Mouse (Mus musculus) brain, adult 10 weeks (tissue): ENCODE results near the gene Tmem69. TPM values are rescaled to one million over a fixed set of nuclear protein-coding genes. Genes with fewer than 3 reads are reported as not detected.

Experiments used
- polyA plus RNA-seq: library from polyadenylated mRNA; stranded (reverse); fragments of 350-450 nt; fragmentation: Illumina TruSeq; extraction: RNeasy Lipid Tissue Mini Kit (QIAGEN cat#74804); gene quantifications from one replicate; pipeline ENCODE4 v1.2.3, GENCODE M21; 2015; ENCODE audit warnings: low read depth, low replicate concordance

Tmem69 gene
- polyA plus RNA-seq, result 15.0 TPM

DNA sequence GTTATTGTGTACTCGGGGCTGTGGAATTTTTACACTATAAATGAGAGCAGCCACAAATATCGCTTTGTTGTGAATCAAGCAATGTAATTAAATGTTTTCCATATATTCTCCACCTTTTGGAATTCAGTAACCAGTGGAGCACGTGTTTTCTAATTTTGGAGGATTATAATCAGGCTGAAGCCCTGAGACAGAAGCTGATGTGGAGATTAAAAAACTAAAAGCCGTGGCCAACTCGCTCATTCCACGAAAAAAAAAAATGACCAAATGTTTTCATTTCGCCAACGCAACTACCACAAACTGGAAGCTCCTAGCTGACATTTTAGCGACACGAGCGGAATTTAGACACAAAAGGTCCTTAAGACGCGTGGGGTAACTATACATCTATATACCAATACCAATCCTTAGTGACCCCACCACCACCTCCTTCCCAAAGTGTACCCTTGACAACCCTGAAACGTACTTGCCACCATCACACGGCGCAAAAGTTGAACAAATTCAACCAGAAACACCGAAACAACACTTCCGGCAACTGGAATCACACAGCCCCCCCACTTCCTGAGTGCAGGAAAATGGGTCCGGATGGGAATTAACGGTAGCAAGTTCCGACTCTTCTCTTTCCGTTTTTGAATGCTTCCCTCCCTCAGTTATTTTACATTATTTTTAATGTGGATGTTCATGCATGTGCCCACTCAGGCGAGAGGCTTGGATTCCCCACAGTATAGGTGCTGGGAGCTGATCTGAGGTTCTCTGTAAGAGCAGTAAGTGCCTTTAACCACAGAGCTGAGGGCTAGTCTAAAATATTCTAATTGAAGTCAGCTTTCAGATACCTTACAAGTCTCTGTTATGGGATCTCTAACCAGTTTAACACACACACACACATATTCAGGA lies at the start of gene Tmem69:
TSS of gene Tmem69 (minus strand) at position 524 of the 888 bp plus-strand sequence.

GRCm38 (mm10) chr4:116596379-116596778 lies 40.6 kb upstream of the Tmem69 start, which contains the start of gene Ccdc17:
Gene Ccdc17, plus strand, starts transcription at chr4:116596654.

GRCm38 (mm10) chr4:116557306-116558121 lies 1.8 kb upstream of the Tmem69 start, which contains the start of gene Gpbp1l1:
Gene Gpbp1l1, plus strand, starts transcription at chr4:116557658.

GRCm38 (mm10) chr4:116507425-116508218 lies 48.1 kb downstream of the Tmem69 start, which contains the start of gene Ipp:
Gene Ipp, plus strand, starts transcription at chr4:116507549.

Other genes with a start within 250 kb of the Tmem69 start
- gene Mast2, start 91.8 kb downstream of the Tmem69 start, polyA plus RNA-seq, result 57.2 TPM
- 14.1 TPM for gene Ipp, start 48.4 kb downstream of the Tmem69 start, polyA plus RNA-seq
- gene Gpbp1l1, start 1.7 kb upstream of the Tmem69 start, polyA plus RNA-seq, result 29.4 TPM
- gene Ccdc17, start 40.7 kb upstream of the Tmem69 start, polyA plus RNA-seq, result 3.6 TPM
- 22.9 TPM for gene Nasp, start 72.0 kb upstream of the Tmem69 start, polyA plus RNA-seq
- 595 TPM for gene Akr1a1, start 95.7 kb upstream of the Tmem69 start, polyA plus RNA-seq
- 388 TPM for gene Prdx1, start 129.6 kb upstream of the Tmem69 start, polyA plus RNA-seq
- 19.7 TPM for gene Mmachc, start 152.5 kb upstream of the Tmem69 start, polyA plus RNA-seq
- 9.7 TPM for gene Ccdc163, start 152.6 kb upstream of the Tmem69 start, polyA plus RNA-seq
- gene Tesk2, start 165.0 kb upstream of the Tmem69 start, polyA plus RNA-seq, result 5.9 TPM